Mouse (Mus musculus) heart, embryonic 13.5 days (tissue): ENCODE results near the gene Haus3. TPM values are rescaled to one million over a fixed set of nuclear protein-coding genes. Genes with fewer than 3 reads are reported as not detected.

Source experiments
- ATAC-seq: fragments of 200-750 bp; cut with Nextera tagmentation; 2 replicates; pipeline ENCODE4 v1.8.0; 2017; ENCODE audit warnings: moderate TSS enrichment; ENCODE audit not compliant: insufficient number of reproducible peaks, low FRiP score, low TSS enrichment; ENCODE audit errors: extremely low read depth
- H3K27ac ChIP-seq: fragments of 300-500 bp; sonication (generic); replicated peaks from 2 replicates; pipeline ENCODE4 v1.5.1; 2015; ENCODE audit warnings: moderate library complexity, mild to moderate bottlenecking, inconsistent platforms
- H3K27me3 ChIP-seq: fragments of 300-500 bp; sonication (generic); replicated peaks from 2 replicates; pipeline ENCODE4 v1.6.1; 2015; ENCODE audit warnings: mild to moderate bottlenecking, inconsistent platforms
- H3K36me3 ChIP-seq: fragments of 300-500 bp; sonication (generic); 2 replicates; pipeline ENCODE4 v1.6.1; 2015; ENCODE audit warnings: mild to moderate bottlenecking, inconsistent platforms
- H3K4me1 ChIP-seq: fragments of 300-500 bp; sonication (generic); 2 replicates; pipeline ENCODE4 v1.6.1; 2015; ENCODE audit warnings: inconsistent platforms
- H3K4me2 ChIP-seq: fragments of 300-500 bp; sonication (generic); 2 replicates; pipeline ENCODE4 v1.6.1; 2015; ENCODE audit warnings: inconsistent platforms, mild to moderate bottlenecking, moderate library complexity
- H3K4me3 ChIP-seq: fragments of 300-500 bp; sonication (generic); 2 replicates; pipeline ENCODE4 v1.5.1; 2015; ENCODE audit warnings: moderate library complexity, mild to moderate bottlenecking, inconsistent platforms
- H3K9ac ChIP-seq: fragments of 300-500 bp; sonication (generic); 2 replicates; pipeline ENCODE4 v1.6.1; 2015; ENCODE audit warnings: inconsistent platforms, mild to moderate bottlenecking, moderate library complexity
- H3K9me3 ChIP-seq: fragments of 300-500 bp; sonication (generic); 2 replicates; pipeline ENCODE4 v1.6.1; 2016; ENCODE audit warnings: inconsistent platforms
- whole genome bisulfite sequencing: fragments of 180-500 bp; shearing (Covaris S2); methylation state at CpG from one replicate; pipeline ENCODE4 v1.1.7; 2015; ENCODE audit warnings: mixed read lengths; 5-methylcytosine and 5-hydroxymethylcytosine counted together
- polyA plus RNA-seq: library from polyadenylated mRNA; unstranded; fragments of >200 nt; fragmentation: Nextera tagmentation; extraction: Ambion mirVana; gene quantifications from 2 replicates; pipeline ENCODE4 v1.2.1, GENCODE M21; 2015

The Haus3 gene
- polyA plus RNA-seq, 1 experiment from 2014 or later = 20.8 TPM

DNA sequence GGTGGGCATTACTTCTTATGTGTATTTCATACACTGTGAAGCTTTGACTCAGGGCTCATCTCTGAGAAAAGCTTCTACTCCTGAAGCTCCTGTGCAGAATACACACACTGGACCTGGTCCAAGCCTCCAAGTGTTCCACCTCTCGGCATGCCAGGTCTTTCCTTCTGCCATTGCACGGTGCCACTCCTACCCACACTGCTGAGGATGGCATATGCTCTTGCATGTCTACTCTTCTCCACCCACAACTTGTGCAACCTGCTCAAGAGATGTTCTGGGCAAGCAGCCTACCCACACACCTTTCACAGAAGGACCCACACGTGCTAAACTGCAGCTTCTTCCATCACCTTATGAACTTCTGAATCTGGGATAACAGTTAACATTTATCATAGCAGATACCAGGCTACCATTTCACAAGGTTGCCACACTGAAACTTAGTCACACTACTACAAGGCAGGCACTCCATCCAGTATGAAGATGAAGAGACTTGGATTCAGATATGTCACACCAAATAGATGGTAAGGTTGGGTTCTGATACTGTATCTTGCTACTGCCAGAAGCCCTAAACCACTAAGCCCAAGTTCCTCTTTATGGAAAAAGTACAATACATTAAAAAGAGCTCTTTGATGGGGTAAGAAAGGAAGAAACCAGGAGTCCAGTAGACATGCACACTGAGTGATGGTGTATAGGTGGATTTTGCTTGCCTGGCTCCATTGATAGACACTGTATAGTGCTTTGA lies 50.0 kb downstream of the Haus3 start:
- no peak for ATAC-seq
- H3K4me2 ChIP-seq = no peak overlapping the region
- H3K9me3 ChIP-seq = no peaks in the 10 kb centered on the region
- H3K36me3 ChIP-seq = no peaks in the 10 kb centered on the region
- H3K27ac ChIP-seq = no peak overlapping the region
- no peak overlapping the region for H3K4me3 ChIP-seq
- WGBS = 76% methylated on average over 3 of the region's 3 CpGs
- H3K27me3 ChIP-seq = peaks cover 7% of the 10 kb centered on the region; the same call in 1 of the 2 replicates
- H3K9ac ChIP-seq = no peak overlapping the region
- H3K4me1 ChIP-seq = no peaks in the 10 kb centered on the region

DNA sequence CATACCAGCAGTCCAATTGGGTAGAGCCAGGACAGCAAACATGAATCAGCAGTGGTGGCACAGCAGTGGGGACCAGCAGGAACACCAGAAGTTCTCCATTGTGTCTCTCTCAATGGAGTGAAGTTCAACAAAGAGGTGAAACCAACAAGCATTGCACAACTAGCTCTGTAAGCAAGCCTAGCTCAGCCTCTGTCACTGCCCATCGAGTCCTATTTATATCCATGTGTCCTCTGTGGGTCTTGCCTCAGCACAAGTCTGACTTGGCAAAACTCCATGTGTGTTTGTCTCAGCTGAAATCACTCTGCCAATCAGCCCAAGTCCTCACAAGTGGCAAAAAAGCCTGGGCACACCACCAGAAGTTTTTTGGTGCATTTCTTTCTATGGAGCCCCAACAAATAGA lies 63.6 kb downstream of the Haus3 start:
- H3K27ac ChIP-seq = no peak overlapping the region
- WGBS = 61% methylated on average over 1 of the region's 1 CpGs
- no peak for ATAC-seq
- 0 out of 2 replicates have a peak, but pooled peaks cover 4% of the 10 kb centered on the region for H3K9me3 ChIP-seq
- no peak overlapping the region for H3K4me2 ChIP-seq
- H3K9ac ChIP-seq = no peak overlapping the region
- H3K36me3 ChIP-seq = no peaks in the 10 kb centered on the region
- H3K27me3 ChIP-seq = no peaks in the 10 kb centered on the region
- H3K4me3 ChIP-seq = no peak overlapping the region
- H3K4me1 ChIP-seq = no peaks in the 10 kb centered on the region

Other genes with a start within 250 kb of the Haus3 start
- gene Nelfa, start 233.1 kb downstream of the Haus3 start, polyA plus RNA-seq = 33.3 and 33.5 TPM in 2 replicates
- 81.5 and 82.8 TPM in 2 replicates for gene Gm1673, start 186.1 kb downstream of the Haus3 start, polyA plus RNA-seq
- 0.35 and 0.70 TPM in 2 replicates for gene Nat8l, start 173.5 kb downstream of the Haus3 start, polyA plus RNA-seq
- gene Poln, start 79 bp downstream of the Haus3 start, polyA plus RNA-seq = 0.24 and 0.47 TPM in 2 replicates
- 23.1 and 23.6 TPM in 2 replicates for gene Mxd4, start 18.2 kb upstream of the Haus3 start, polyA plus RNA-seq
- 0.07 and 0.19 TPM in 2 replicates for gene Zfyve28, start 118.9 kb upstream of the Haus3 start, polyA plus RNA-seq
- gene Cfap99, start 119.1 kb upstream of the Haus3 start, polyA plus RNA-seq = not detected in 2 replicates
- gene Rnf4, start 166.8 kb upstream of the Haus3 start, polyA plus RNA-seq = 109 and 110 TPM in 2 replicates
- 7.5 and 7.8 TPM in 2 replicates for gene Fam193a, start 200.4 kb upstream of the Haus3 start, polyA plus RNA-seq